Mouse (Mus musculus) E14TG2a.4 (cell line): ENCODE results near the gene Mfsd6.

ENCODE experiments used
- CTCF ChIP-seq: conservative IDR thresholded peaks from 2 replicates; pipeline ENCODE4 v1.5.1; 2014; ENCODE audit warnings: low read length
- NANOG ChIP-seq: IDR thresholded peaks from 2 replicates; pipeline ENCODE4 v1.6.1; 2014; ENCODE audit warnings: borderline replicate concordance, low read length, mixed read lengths
- POU5F1 ChIP-seq: IDR thresholded peaks from 2 replicates; pipeline ENCODE4 v1.6.1; 2014; ENCODE audit warnings: low read length, borderline replicate concordance

DNA sequence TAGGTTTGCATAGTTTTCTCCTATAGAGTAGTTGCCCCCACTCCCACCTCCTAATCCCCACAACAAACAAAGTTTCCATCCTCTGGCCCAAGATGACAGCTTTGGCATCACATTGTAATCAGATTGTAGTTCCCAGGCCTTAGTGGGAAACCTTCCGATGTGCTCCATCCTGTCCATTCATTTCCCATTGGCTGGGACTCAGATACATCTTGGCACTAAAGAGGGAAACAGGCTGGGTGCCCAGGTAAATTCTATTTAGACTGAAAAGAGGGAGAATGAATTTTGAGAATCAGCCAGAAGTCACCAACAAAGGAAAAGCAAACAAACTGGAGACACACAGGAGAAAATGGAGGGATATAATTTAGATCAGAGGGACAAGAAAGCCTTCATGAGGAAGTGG is 3.0 kb upstream of the Mfsd6 start:
- TF ChIP-seq CTCF (no peak), POU5F1 (no peak), NANOG (no peak)
